Mouse (Mus musculus) G1E (cell line): Measurements from ENCODE around the gene Osbpl9. TPM values are rescaled to one million over a fixed set of nuclear protein-coding genes. Genes with fewer than 3 reads are reported as not detected.

ENCODE experiments used
- ATAC-seq: 2 replicates; pipeline ENCODE4 v1.8.0; 2016; ENCODE audit warnings: mild to moderate bottlenecking; ENCODE audit not compliant: insufficient number of reproducible peaks, poor library complexity, low FRiP score, severe bottlenecking; ENCODE audit errors: extremely low read depth
- DNase-seq: peaks from one replicate; pipeline ENCODE4 v3.0.0; 2012; ENCODE audit warnings: low spot score
- H3K27me3 ChIP-seq: 2 replicates; pipeline ENCODE4 v1.6.1; 2012; ENCODE audit warnings: mild to moderate bottlenecking, low read length, inconsistent platforms; ENCODE audit not compliant: insufficient read depth
- H3K36me3 ChIP-seq: replicated peaks from 2 replicates; pipeline ENCODE3; 2012; ENCODE audit warnings: mild to moderate bottlenecking, inconsistent platforms
- H3K4me1 ChIP-seq: 2 replicates; pipeline ENCODE4 v1.6.1; 2012; ENCODE audit warnings: low read depth, low read length, inconsistent platforms, mixed read lengths; ENCODE audit not compliant: insufficient read depth
- H3K4me3 ChIP-seq: 2 replicates; pipeline ENCODE4 v1.5.1; 2012; ENCODE audit warnings: low read depth, mild to moderate bottlenecking, inconsistent platforms, low read length, moderate library complexity, mixed read lengths
- H3K9me3 ChIP-seq: replicated peaks from 2 replicates; pipeline ENCODE4 v1.6.1; 2012; ENCODE audit warnings: inconsistent platforms
- CTCF ChIP-seq: IDR thresholded peaks from 2 replicates; pipeline ENCODE4 v1.5.1; 2012; ENCODE audit warnings: low read depth, low read length, inconsistent platforms, mixed read lengths
- GATA1 ChIP-seq: IDR thresholded peaks from 2 replicates; pipeline ENCODE4 v1.6.1; 2012; ENCODE audit warnings: borderline replicate concordance, low read length, inconsistent platforms, mixed read lengths
- GATA2 ChIP-seq: IDR thresholded peaks from 2 replicates; pipeline ENCODE4 v1.6.1; 2012; ENCODE audit warnings: low read depth, low read length, inconsistent platforms, borderline replicate concordance
- POLR2AphosphoS5 ChIP-seq: IDR thresholded peaks from 2 replicates; pipeline ENCODE4 v1.6.1; 2012; ENCODE audit warnings: low read depth, low read length, inconsistent platforms; ENCODE audit not compliant: insufficient replicate concordance
- TAL1 ChIP-seq: conservative IDR thresholded peaks from 2 replicates; pipeline ENCODE4 v1.6.1; 2012; ENCODE audit warnings: low read depth, low read length, inconsistent platforms, mixed read lengths
- polyA plus RNA-seq: library from polyadenylated mRNA; stranded (reverse); fragments of >175 nt; gene quantifications from 2 replicates; pipeline ENCODE4 v1.2.3, GENCODE M21; 2012
- total RNA-seq, 2 experiments: library from RNA; stranded (forward) in 1 of 2; stranded (reverse) in 1 of 2; fragments of 200-1000 nt in 1 of 2; fragments of >200 nt in 1 of 2; fragmentation: Nextera tagmentation in 1 of 2; gene quantifications; 2 replicates each; pipeline ENCODE4 v1.2.3; 2014 to 2017

Gene Osbpl9
- total and polyA plus RNA-seq, 3 experiments = 6.4 to 147 (median 77.9) TPM

DNA sequence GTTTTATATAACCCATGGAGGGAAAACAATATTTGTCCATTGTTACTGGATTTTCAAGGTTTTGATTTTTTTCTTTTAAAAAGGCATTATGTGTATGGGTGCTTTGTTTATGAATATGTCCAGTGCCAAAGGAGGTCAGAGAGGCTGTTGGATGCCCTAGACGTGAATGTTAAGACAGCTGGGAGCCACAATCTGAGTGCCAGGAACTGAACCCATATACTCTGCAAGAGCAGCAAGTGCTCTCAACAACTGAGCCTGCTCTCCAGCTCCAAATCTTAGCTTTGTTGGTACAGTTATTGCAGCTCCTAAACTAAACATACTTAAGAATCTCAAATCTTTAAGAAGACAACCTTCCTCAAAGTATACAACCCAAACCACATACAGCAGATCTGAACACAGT, 59.0 kb downstream of the Osbpl9 start:
- H3K4me3 ChIP-seq = no peak overlapping the region
- no peak for ATAC-seq
- no peaks in the 10 kb centered on the region for H3K27me3 ChIP-seq
- peaks cover 6% of the 10 kb centered on the region for H3K4me1 ChIP-seq
- DNase-seq = no peak
- no peaks in the 10 kb centered on the region for H3K36me3 ChIP-seq
- TF ChIP-seq TAL1 = no peak
- TF ChIP-seq GATA2 = no peak
- no peak for TF ChIP-seq GATA1
- TF ChIP-seq CTCF = no peak
- TF ChIP-seq POLR2AphosphoS5 = no peak
- no peaks in the 10 kb centered on the region for H3K9me3 ChIP-seq

DNA sequence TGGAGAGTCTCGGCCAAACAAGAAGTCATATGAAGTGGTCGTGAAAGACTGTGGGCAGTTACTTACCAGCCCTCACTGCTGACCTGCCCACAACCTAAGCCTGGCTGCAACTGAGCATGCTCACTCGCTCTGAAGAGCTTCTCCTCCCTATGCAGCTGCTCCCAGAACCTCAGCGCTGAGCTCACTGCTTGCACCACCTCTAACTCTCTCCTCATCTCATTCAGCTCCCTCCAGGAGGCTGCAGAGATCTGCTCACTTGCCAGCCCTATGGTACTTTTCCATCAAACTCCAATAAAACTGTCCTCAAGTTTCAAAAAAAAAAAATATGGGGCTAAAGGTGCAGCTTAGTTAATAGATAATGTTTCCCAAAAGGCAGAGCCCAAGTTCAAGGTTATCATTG, 63.5 kb downstream of the Osbpl9 start:
- TF ChIP-seq CTCF = no peak
- TF ChIP-seq TAL1 = no peak
- no peak for TF ChIP-seq GATA2
- no peak for TF ChIP-seq POLR2AphosphoS5
- TF ChIP-seq GATA1 = no peak
- Histone ChIP-seq H3K36me3 (no peaks in the 10 kb centered on the region), H3K4me3 (no peak overlapping the region), H3K9me3 (no peaks in the 10 kb centered on the region), H3K27me3 (no peaks in the 10 kb centered on the region), H3K4me1 (no peaks in the 10 kb centered on the region)
- ATAC-seq = no peak
- no peak for DNase-seq

GRCm38 (mm10) chr4:109136475-109137125, 65.5 kb downstream of the Osbpl9 start:
- ATAC-seq (no peak), DNase-seq (no peak)
- Histone ChIP-seq H3K4me3 (no peak overlapping the region), H3K9me3 (no peaks in the 10 kb centered on the region), H3K27me3 (no peaks in the 10 kb centered on the region), H3K36me3 (peaks cover 4% of the 10 kb centered on the region), H3K4me1 (no peaks in the 10 kb centered on the region)
- TF ChIP-seq POLR2AphosphoS5 = no peak
- no peak for TF ChIP-seq GATA2
- TF ChIP-seq GATA1 = no peak
- TF ChIP-seq CTCF = no peak
- no peak for TF ChIP-seq TAL1

DNA sequence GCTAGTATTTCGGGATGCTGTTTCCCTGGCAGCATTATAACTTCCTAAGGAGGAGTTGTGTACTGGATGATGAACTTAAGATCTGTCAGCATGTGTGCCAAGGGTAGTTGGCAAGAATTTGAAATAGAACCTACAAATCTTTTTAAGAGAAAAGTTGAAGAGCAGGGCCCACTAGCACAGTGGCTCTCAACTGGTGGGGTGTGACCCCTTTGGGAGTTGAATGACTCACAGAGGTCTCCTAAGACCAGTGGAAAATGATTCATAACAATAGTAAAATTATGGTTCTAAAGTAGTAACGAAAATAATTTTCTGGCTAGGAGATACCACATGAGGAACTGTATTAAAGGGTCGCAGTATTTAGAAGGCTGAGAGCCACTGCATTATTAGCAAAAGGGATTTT, 67.1 kb downstream of the Osbpl9 start:
- no peak for ATAC-seq
- TF ChIP-seq POLR2AphosphoS5 (no peak), TAL1 (no peak), CTCF (no peak), GATA1 (no peak), GATA2 (no peak)
- peaks cover 8% of the 10 kb centered on the region for H3K36me3 ChIP-seq
- DNase-seq = no peak
- H3K4me1 ChIP-seq = no peaks in the 10 kb centered on the region
- H3K27me3 ChIP-seq = no peaks in the 10 kb centered on the region
- H3K9me3 ChIP-seq = no peaks in the 10 kb centered on the region
- H3K4me3 ChIP-seq = no peak overlapping the region

- Histone ChIP-seq H3K4me1 (no peaks in the 10 kb centered on the region), H3K27me3 (no peaks in the 10 kb centered on the region), H3K36me3 (peaks cover 8% of the 10 kb centered on the region), H3K9me3 (no peaks in the 10 kb centered on the region), H3K4me3 (no peak overlapping the region)
- ATAC-seq (no peak), DNase-seq (no peak)
- TF ChIP-seq POLR2AphosphoS5 (no peak), GATA2 (no peak)
Measured at GRCm38 (mm10) chr4:109131256-109131872, 70.7 kb downstream of the Osbpl9 start.

- Histone ChIP-seq H3K4me3 (no peak overlapping the region), H3K27me3 (no peaks in the 10 kb centered on the region), H3K4me1 (no peaks in the 10 kb centered on the region), H3K9me3 (no peaks in the 10 kb centered on the region), H3K36me3 (peaks cover 8% of the 10 kb centered on the region)
- DNase-seq (no peak), ATAC-seq (no peak)
- TF ChIP-seq POLR2AphosphoS5 = no peak
- TF ChIP-seq GATA2 = no peak
- no peak for TF ChIP-seq CTCF
- TF ChIP-seq GATA1 = no peak
- TF ChIP-seq TAL1 = no peak
Measured at GRCm38 (mm10) chr4:109128971-109129370, 73.1 kb downstream of the Osbpl9 start.
